Mouse (Mus musculus) T-helper 2 cell (primary cell): ENCODE measurements around the gene Bcl7c.

Source experiments
- in situ Hi-C: fragments of 300-600 bp; cut with MboI, MseI; formaldehyde crosslinking; loops from one replicate; pipeline ENCODE4 v1.15.1; 2025; ENCODE audit warnings: high pct_unique_total_duplicates

Gene Bcl7c

GRCm38 (mm10) chr7:127708207-127709078 lies at the start of gene Bcl7c:
Gene Bcl7c, minus strand, starts transcription at chr7:127708933.
- in situ Hi-C loops: no loop called here

GRCm38 (mm10) chr7:127753741-127754140 lies 45.0 kb upstream of the Bcl7c start:
- in situ Hi-C loops: loop anchor here (10.0 kb wide), 1 partner anchor 89 kb away; no protein-coding TSS in a partner anchor

GRCm38 (mm10) chr7:127753158-127753557 lies 44.4 kb upstream of the Bcl7c start:
- in situ Hi-C loops: loop anchor here (10.0 kb wide), 1 partner anchor 88 kb away; no protein-coding TSS in a partner anchor

GRCm38 (mm10) chr7:127752069-127752468 lies 43.3 kb upstream of the Bcl7c start:
- in situ Hi-C loops: loop anchor here (10.0 kb wide), 1 partner anchor 87 kb away; no protein-coding TSS in a partner anchor

GRCm38 (mm10) chr7:127751619-127752018 lies 42.9 kb upstream of the Bcl7c start:
- in situ Hi-C loops: loop anchor here (10.0 kb wide), 1 partner anchor 87 kb away; no protein-coding TSS in a partner anchor

- in situ Hi-C loops: loop anchor here (10.0 kb wide), 1 partner anchor 86 kb away; no protein-coding TSS in a partner anchor
These were observed 41.7 kb upstream of the Bcl7c start for GRCm38 (mm10) chr7:127750131-127751127.

- in situ Hi-C loops: loop anchor here (25.0 kb wide), 1 partner anchor 1786 kb away; no protein-coding TSS in a partner anchor
These were observed 39.5 kb upstream of the Bcl7c start for GRCm38 (mm10) chr7:127748235-127748560.

GRCm38 (mm10) chr7:127747559-127748234 lies 39.0 kb upstream of the Bcl7c start:
- in situ Hi-C loops: loop anchor here (25.0 kb wide), 1 partner anchor 1785 kb away; no protein-coding TSS in a partner anchor

GRCm38 (mm10) chr7:127746494-127747491 lies 38.1 kb upstream of the Bcl7c start:
- in situ Hi-C loops: loop anchor here (25.0 kb wide), 1 partner anchor 1784 kb away; no protein-coding TSS in a partner anchor

- in situ Hi-C loops: loop anchor here (25.0 kb wide), 1 partner anchor 1784 kb away; no protein-coding TSS in a partner anchor
These were observed 37.1 kb upstream of the Bcl7c start for GRCm38 (mm10) chr7:127745652-127746493.

GRCm38 (mm10) chr7:127745251-127745651 lies 36.5 kb upstream of the Bcl7c start:
- in situ Hi-C loops: loop anchor here (25.0 kb wide), 1 partner anchor 1783 kb away; no protein-coding TSS in a partner anchor

GRCm38 (mm10) chr7:127744366-127745045 lies 35.8 kb upstream of the Bcl7c start, which contains the start of gene Fbxl19:
Gene Fbxl19, plus strand, starts transcription at chr7:127744543.
- in situ Hi-C loops: loop anchor here (25.0 kb wide), 1 partner anchor 1782 kb away; no protein-coding TSS in a partner anchor

- in situ Hi-C loops: loop anchor here (25.0 kb wide), 1 partner anchor 1770 kb away; no protein-coding TSS in a partner anchor
These were observed 23.3 kb upstream of the Bcl7c start, which contains the start of gene Ctf2 for GRCm38 (mm10) chr7:127732066-127732465. Gene Ctf2, minus strand, starts transcription at chr7:127732166.

- in situ Hi-C loops: loop anchor here (25.0 kb wide), 1 partner anchor 1768 kb away; no protein-coding TSS in a partner anchor
These were observed 21.4 kb upstream of the Bcl7c start for GRCm38 (mm10) chr7:127730170-127730569.

GRCm38 (mm10) chr7:127727898-127728297 lies 19.2 kb upstream of the Bcl7c start:
- in situ Hi-C loops: loop anchor here (25.0 kb wide), 1 partner anchor 1766 kb away; no protein-coding TSS in a partner anchor

GRCm38 (mm10) chr7:127725924-127726323 lies 17.2 kb upstream of the Bcl7c start:
- in situ Hi-C loops: loop anchor here (25.0 kb wide), 1 partner anchor 1764 kb away; no protein-coding TSS in a partner anchor

GRCm38 (mm10) chr7:127725490-127725889 lies 16.8 kb upstream of the Bcl7c start:
- in situ Hi-C loops: loop anchor here (25.0 kb wide), 1 partner anchor 1763 kb away; no protein-coding TSS in a partner anchor
